Mouse (Mus musculus): ENCODE results near the gene Vstm2l.

Vstm2l gene

GRCm38 (mm10) chr2:157992501-157992900, 78.0 kb downstream of the Vstm2l start:
- no peak for DNase-seq (ENCODE audit: low spot score)

Measured in ovary, postnatal 10 days (tissue).